Mouse (Mus musculus): ENCODE results near the gene Fam124b. TPM values are rescaled to one million over a fixed set of nuclear protein-coding genes. Genes with fewer than 3 reads are reported as not detected.

Fam124b gene
- polyA plus RNA-seq, 1 experiment from 2014 or later = 1.7 TPM

- Histone ChIP-seq H3K27me3 (ENCODE audit: control insufficient read depth, insufficient read depth, low read length) (no peaks in the 10 kb centered on the region), H3K4me2 (replicated peaks; ENCODE audit: low read depth, low read length) (no peak overlapping the region), H3K4me3 (ENCODE audit: low read depth, low read length) (no peak overlapping the region), H3K36me3 (ENCODE audit: control insufficient read depth, insufficient read depth, low read length) (no peaks in the 10 kb centered on the region), H3K9ac (replicated peaks; ENCODE audit: low read depth, low read length) (no peak overlapping the region), H3K4me1 (ENCODE audit: control insufficient read depth, insufficient read depth, low read length) (no peaks in the 10 kb centered on the region), H3K27ac (ENCODE audit: low read length) (no peak overlapping the region), H3K9me3 (ENCODE audit: control insufficient read depth, low read depth, low read length) (no peaks in the 10 kb centered on the region)
- WGBS = 78% methylated on average over 3 of the region's 3 CpGs
- no peak for ATAC-seq (ENCODE audit: insufficient number of reproducible peaks, insufficient read depth, low FRiP score, low read depth)
Observed at GRCm38 (mm10) chr1:80202314-80202713, 16.0 kb downstream of the Fam124b start.

- H3K9ac ChIP-seq (replicated peaks; ENCODE audit: low read depth, low read length) = no peak overlapping the region
- WGBS = 88% methylated on average over 8 of the region's 8 CpGs
Observed at GRCm38 (mm10) chr1:80192837-80193236, 25.4 kb downstream of the Fam124b start.

DNA sequence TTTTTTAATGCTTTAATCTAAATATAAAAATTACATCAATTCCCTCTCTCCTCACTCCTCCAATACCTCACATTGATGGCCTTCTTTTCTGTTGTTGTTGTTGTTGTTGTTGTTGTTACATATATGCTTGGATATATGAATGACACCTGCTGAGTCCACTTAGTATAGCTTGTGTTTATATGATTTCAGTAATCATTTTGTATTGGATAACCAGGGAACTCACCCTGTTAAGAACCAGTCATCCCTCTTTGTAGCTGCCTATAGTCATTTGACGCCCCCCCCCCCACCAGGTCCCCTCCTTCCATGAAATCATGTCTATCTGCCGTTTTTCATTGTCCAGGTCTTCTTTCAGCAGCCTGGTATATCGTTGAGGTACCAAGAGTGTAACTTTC is 36.9 kb downstream of the Fam124b start:
- 34% methylated on average over 3 of the region's 3 CpGs for WGBS
- H3K4me3 ChIP-seq (ENCODE audit: low read depth, low read length) = no peak overlapping the region
- no peak for ATAC-seq (ENCODE audit: insufficient number of reproducible peaks, insufficient read depth, low FRiP score, low read depth)

More at GRCm38 (mm10) chr1:80192837-80193236, 25.4 kb downstream of the Fam124b start:
- no peaks in the 10 kb centered on the region for H3K9me3 ChIP-seq (ENCODE audit: control insufficient read depth, low read depth, low read length)
- H3K4me3 ChIP-seq (ENCODE audit: low read depth, low read length) = no peak overlapping the region
- ATAC-seq (ENCODE audit: insufficient number of reproducible peaks, insufficient read depth, low FRiP score, low read depth) = no peak
- no peaks in the 10 kb centered on the region for H3K36me3 ChIP-seq (ENCODE audit: control insufficient read depth, insufficient read depth, low read length)
- H3K27me3 ChIP-seq (ENCODE audit: control insufficient read depth, insufficient read depth, low read length) = no peaks in the 10 kb centered on the region
- no peaks in the 10 kb centered on the region for H3K4me1 ChIP-seq (ENCODE audit: control insufficient read depth, insufficient read depth, low read length)
- H3K27ac ChIP-seq (ENCODE audit: low read length) = no peak overlapping the region
- no peak overlapping the region for H3K4me2 ChIP-seq (replicated peaks; ENCODE audit: low read depth, low read length)

DNA sequence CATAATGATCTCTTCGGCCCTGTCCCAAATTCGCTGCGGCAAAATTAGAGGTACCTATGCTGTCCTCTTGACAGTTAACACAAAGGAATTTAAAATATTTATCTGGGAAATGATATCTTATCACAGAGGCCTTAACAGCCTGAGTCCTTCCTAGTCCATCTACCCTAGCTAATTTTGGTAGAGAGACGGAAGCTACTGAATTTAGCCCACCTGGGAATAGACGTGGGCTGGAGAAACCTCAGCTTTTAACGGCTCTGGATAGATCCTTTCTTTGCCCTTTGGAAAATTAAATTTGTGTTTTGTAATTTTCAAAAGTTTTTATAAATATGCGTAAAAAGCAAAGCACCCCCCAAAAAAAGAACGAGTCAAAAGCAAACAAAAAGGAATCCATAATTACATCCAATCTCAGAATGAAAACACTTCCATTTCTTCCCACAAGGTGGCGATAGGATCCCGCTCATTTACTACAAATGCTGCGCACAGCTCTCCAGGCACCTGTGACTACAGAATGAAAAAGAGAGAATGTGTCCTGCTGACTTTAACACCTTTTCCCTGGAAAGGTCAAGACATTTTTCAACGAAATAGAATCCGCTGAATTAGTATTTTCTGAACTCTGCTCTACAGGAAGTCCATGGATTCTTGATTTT is 37.4 kb downstream of the Fam124b start:
- Histone ChIP-seq H3K27me3 (ENCODE audit: control insufficient read depth, insufficient read depth, low read length) (no peaks in the 10 kb centered on the region), H3K36me3 (ENCODE audit: control insufficient read depth, insufficient read depth, low read length) (no peaks in the 10 kb centered on the region), H3K9me3 (ENCODE audit: control insufficient read depth, low read depth, low read length) (no peaks in the 10 kb centered on the region), H3K9ac (replicated peaks; ENCODE audit: low read depth, low read length) (no peak overlapping the region), H3K4me2 (replicated peaks; ENCODE audit: low read depth, low read length) (no peak overlapping the region), H3K4me3 (ENCODE audit: low read depth, low read length) (no peak overlapping the region), H3K4me1 (ENCODE audit: control insufficient read depth, insufficient read depth, low read length) (no peaks in the 10 kb centered on the region), H3K27ac (ENCODE audit: low read length) (no peak overlapping the region)
- ATAC-seq (ENCODE audit: insufficient number of reproducible peaks, insufficient read depth, low FRiP score, low read depth) = no peak
- WGBS = 40% methylated on average over 13 of the region's 13 CpGs

More for the DNA sequence above, 36.9 kb downstream of the Fam124b start:
- H3K9ac ChIP-seq (replicated peaks; ENCODE audit: low read depth, low read length) = no peak overlapping the region
- no peaks in the 10 kb centered on the region for H3K4me1 ChIP-seq (ENCODE audit: control insufficient read depth, insufficient read depth, low read length)
- H3K27ac ChIP-seq (ENCODE audit: low read length) = no peak overlapping the region
- H3K27me3 ChIP-seq (ENCODE audit: control insufficient read depth, insufficient read depth, low read length) = no peaks in the 10 kb centered on the region
- H3K9me3 ChIP-seq (ENCODE audit: control insufficient read depth, low read depth, low read length) = no peaks in the 10 kb centered on the region
- no peaks in the 10 kb centered on the region for H3K36me3 ChIP-seq (ENCODE audit: control insufficient read depth, insufficient read depth, low read length)
- no peak overlapping the region for H3K4me2 ChIP-seq (replicated peaks; ENCODE audit: low read depth, low read length)

DNA sequence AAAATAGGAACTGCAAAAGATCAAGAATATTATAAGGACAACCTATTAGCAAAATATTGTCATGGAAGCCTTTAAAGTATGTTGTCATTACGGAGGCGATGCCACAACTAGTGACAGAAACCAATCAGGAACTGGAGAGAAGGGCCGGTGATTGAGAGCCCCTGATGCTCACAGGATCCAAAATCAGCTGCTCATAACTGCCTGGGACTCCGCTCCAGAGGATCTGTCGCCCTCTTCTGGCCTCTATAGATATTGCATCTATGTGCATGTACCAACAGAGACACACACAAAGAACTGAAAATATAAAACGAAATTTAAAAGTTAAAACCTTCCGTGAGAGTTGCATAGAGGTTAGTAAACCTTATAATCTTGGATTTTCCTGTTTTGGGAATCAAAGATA is 38.1 kb downstream of the Fam124b start:
- no peak for ATAC-seq (ENCODE audit: insufficient number of reproducible peaks, insufficient read depth, low FRiP score, low read depth)
- H3K4me3 ChIP-seq (ENCODE audit: low read depth, low read length) = no peak overlapping the region
- no peaks in the 10 kb centered on the region for H3K27me3 ChIP-seq (ENCODE audit: control insufficient read depth, insufficient read depth, low read length)
- no peaks in the 10 kb centered on the region for H3K36me3 ChIP-seq (ENCODE audit: control insufficient read depth, insufficient read depth, low read length)
- 60% methylated on average over 7 of the region's 7 CpGs for WGBS
- H3K4me2 ChIP-seq (replicated peaks; ENCODE audit: low read depth, low read length) = no peak overlapping the region
- H3K9me3 ChIP-seq (ENCODE audit: control insufficient read depth, low read depth, low read length) = no peaks in the 10 kb centered on the region
- H3K27ac ChIP-seq (ENCODE audit: low read length) = no peak overlapping the region
- no peaks in the 10 kb centered on the region for H3K4me1 ChIP-seq (ENCODE audit: control insufficient read depth, insufficient read depth, low read length)
- no peak overlapping the region for H3K9ac ChIP-seq (replicated peaks; ENCODE audit: low read depth, low read length)

- Histone ChIP-seq H3K36me3 (ENCODE audit: control insufficient read depth, insufficient read depth, low read length) (no peaks in the 10 kb centered on the region), H3K4me1 (ENCODE audit: control insufficient read depth, insufficient read depth, low read length) (no peaks in the 10 kb centered on the region), H3K27me3 (ENCODE audit: control insufficient read depth, insufficient read depth, low read length) (no peaks in the 10 kb centered on the region), H3K9me3 (ENCODE audit: control insufficient read depth, low read depth, low read length) (no peaks in the 10 kb centered on the region), H3K27ac (ENCODE audit: low read length) (no peak overlapping the region), H3K4me2 (replicated peaks; ENCODE audit: low read depth, low read length) (no peak overlapping the region), H3K9ac (replicated peaks; ENCODE audit: low read depth, low read length) (no peak overlapping the region), H3K4me3 (ENCODE audit: low read depth, low read length) (no peak overlapping the region)
- no peak for ATAC-seq (ENCODE audit: insufficient number of reproducible peaks, insufficient read depth, low FRiP score, low read depth)
- 58% methylated on average over 11 of the region's 11 CpGs for WGBS
Observed at GRCm38 (mm10) chr1:80177651-80178382, 40.5 kb downstream of the Fam124b start.

DNA sequence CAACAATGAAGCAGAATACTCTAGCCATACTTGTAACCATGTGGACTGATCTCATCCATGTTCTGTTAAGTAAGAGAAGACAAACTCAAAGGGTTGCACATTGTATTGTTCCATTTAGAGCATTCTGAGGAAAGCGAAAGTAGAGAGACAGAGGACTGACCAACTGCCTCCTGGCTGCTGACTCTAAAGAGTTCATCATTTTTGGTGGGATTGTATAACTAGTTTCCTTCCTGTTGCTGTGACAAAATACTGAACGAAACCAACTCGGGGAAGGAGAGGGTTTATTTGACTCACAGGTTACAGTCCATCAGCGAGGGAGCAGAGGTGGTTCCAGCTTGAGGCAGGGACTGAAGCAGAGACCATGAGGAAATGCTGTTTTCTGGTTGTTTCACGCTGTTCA is 50.6 kb downstream of the Fam124b start:
- no peaks in the 10 kb centered on the region for H3K4me1 ChIP-seq (ENCODE audit: control insufficient read depth, insufficient read depth, low read length)
- H3K9me3 ChIP-seq (ENCODE audit: control insufficient read depth, low read depth, low read length) = no peaks in the 10 kb centered on the region
- no peaks in the 10 kb centered on the region for H3K36me3 ChIP-seq (ENCODE audit: control insufficient read depth, insufficient read depth, low read length)
- H3K4me2 ChIP-seq (replicated peaks; ENCODE audit: low read depth, low read length) = no peak overlapping the region
- no peak overlapping the region for H3K4me3 ChIP-seq (ENCODE audit: low read depth, low read length)
- no peak overlapping the region for H3K9ac ChIP-seq (replicated peaks; ENCODE audit: low read depth, low read length)
- no peak for ATAC-seq (ENCODE audit: insufficient number of reproducible peaks, insufficient read depth, low FRiP score, low read depth)
- 82% methylated on average over 5 of the region's 5 CpGs for WGBS
- H3K27ac ChIP-seq (ENCODE audit: low read length) = no peak overlapping the region
- H3K27me3 ChIP-seq (ENCODE audit: control insufficient read depth, insufficient read depth, low read length) = no peaks in the 10 kb centered on the region

DNA sequence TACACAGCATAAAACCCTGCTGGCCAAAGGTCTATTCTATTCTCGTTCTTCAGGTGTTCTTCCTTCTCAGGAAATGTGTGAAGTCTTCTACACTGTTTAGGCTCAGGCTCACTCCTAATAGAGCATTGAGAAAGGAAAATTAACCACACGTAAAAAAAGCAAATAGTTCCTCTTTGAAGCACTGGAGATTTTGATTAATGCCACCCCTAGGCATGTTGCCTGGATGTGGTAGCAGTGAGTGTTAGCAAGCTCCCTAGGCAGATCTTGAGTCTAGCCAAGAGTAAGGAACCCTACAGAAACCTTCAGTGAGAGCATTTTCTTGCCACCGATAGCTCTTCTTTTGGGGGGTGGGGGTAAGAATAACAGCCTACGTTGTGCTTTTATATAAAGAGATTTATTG is 51.7 kb downstream of the Fam124b start:
- no peak overlapping the region for H3K4me2 ChIP-seq (replicated peaks; ENCODE audit: low read depth, low read length)
- H3K4me3 ChIP-seq (ENCODE audit: low read depth, low read length) = no peak overlapping the region
- H3K27me3 ChIP-seq (ENCODE audit: control insufficient read depth, insufficient read depth, low read length) = no peaks in the 10 kb centered on the region
- H3K9me3 ChIP-seq (ENCODE audit: control insufficient read depth, low read depth, low read length) = no peaks in the 10 kb centered on the region
- ATAC-seq (ENCODE audit: insufficient number of reproducible peaks, insufficient read depth, low FRiP score, low read depth) = no peak
- H3K9ac ChIP-seq (replicated peaks; ENCODE audit: low read depth, low read length) = no peak overlapping the region
- no peaks in the 10 kb centered on the region for H3K36me3 ChIP-seq (ENCODE audit: control insufficient read depth, insufficient read depth, low read length)
- WGBS = 55% methylated on average over 4 of the region's 4 CpGs
- H3K4me1 ChIP-seq (ENCODE audit: control insufficient read depth, insufficient read depth, low read length) = no peaks in the 10 kb centered on the region
- H3K27ac ChIP-seq (ENCODE audit: low read length) = no peak overlapping the region
